Mouse (Mus musculus): ENCODE data around the gene Zfp985. TPM values are rescaled to one million over a fixed set of nuclear protein-coding genes. Genes with fewer than 3 reads are reported as not detected.
"Not testable (repeated sequence)": the region's sequence is repeated elsewhere in the genome, so short reads cannot be mapped to it uniquely, and the experiment has no call there.

Gene Zfp985
- total RNA-seq, 2 experiments from 2014 or later: 0.20 to 0.33 TPM

DNA sequence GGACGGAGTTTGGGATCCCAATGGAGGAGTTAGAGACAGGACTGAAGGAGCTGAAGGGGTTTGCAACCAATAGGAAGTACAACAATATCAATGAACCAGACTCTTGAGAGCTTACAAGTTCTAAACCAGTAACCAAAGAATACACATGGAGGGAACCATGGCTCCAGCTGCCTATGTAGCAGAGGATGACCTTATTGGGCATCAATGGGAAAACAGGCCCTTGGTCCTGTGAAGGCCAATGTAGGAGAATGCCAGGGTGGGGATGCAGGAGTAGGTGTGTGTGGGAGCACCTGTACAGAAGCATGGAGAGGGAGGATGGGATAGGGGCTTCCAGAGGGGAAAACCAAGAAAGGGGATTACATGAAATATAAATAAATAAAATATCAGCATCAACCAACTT is 48.8 kb downstream of the Zfp985 start:
- no peak for DNase-seq
- intact Hi-C loops (cut with DNase I): no loop called here

DNA sequence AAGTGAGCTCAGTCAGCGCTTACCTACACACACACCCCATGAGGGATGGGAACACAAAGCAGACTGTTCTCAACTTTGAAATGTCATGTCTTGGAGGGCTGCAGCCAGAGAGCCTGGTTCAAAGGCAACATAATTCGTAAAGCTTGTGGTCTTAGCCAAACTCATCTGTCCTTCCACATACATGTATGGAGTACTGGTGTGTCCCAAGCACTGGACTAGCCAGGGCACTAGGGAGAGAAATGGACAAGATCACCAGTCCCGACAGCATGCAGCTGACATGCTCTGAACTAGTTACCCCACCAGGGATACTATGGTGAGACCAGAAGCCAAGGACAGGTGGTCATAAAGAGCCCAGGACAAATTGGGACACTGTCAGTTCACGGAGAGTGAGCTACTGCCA is 50.7 kb downstream of the Zfp985 start:
- DNase-seq: no peak
- intact Hi-C loops (cut with DNase I): no loop called here

DNA sequence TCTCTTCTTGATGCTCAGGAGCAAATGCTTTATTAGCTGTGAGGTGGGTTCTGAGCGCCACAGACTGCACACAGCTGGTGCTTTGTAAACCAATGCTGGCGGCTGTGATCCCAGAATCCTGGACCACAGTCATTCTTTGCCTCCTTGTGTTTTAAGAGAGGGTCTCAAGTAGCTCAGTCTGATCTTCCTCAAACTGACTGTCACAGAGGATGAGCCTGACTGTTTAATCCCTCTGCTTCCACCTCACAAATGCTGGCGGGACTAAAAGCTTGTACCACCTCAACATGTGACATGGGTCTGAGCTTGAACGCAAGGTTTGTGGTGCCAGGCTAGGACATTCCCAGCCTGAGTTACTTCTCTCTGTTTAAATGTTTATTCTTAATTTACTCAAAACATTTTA is 52.4 kb downstream of the Zfp985 start:
- DNase-seq: no peak
- intact Hi-C loops (cut with DNase I): no loop called here

DNA sequence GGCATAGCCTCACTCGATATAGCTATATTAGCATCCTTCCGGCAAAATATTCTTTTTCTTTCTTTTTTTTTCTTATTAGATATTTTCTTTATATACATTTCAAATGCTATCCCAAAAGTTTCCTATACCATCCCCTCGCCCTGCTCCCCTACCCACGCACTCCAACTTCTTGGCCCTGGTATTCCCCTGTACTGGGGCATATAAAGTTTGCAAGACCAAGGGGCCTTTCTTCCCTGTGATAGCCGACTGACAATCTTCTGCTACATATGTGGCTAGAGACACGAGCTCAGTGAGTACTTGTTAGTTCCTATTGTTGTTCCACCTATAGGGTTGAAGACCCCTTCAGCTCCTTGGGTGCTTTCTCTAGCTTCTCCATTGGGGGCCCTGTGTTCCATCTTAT is 53.4 kb downstream of the Zfp985 start:
- intact Hi-C loops (cut with DNase I); DNase-seq: not testable (repeated sequence)

DNA sequence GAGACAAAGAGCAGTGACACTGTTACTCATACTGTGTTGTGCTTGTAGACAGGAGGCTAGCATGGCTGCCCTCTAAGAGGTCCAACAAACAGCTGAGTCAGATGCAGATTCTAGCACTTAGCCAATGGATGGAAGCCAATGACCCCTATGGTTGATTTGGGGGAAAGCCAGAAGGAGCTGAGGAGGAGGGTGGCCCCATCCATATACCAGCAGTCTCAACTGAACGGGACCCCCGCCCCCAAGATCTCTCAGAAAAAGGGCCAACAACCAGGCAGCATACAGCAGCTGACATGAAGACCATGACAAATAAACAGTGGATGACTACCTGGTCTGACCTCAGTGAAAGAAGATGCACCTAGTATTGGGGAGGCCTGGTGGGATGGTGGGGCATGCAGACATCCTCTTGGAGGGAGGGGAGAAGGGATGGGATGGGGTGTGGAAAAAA is 80.8 kb downstream of the Zfp985 start:
- DNase-seq; intact Hi-C loops (cut with DNase I): not testable (repeated sequence)

Other genes with a start within 250 kb of the Zfp985 start
- gene Zfp988, start 247.6 kb upstream of the Zfp985 start, total RNA-seq (2021): not detected
- under 1 TPM; 0.17 to 0.29 TPM for gene Zfp978, start 192.0 kb upstream of the Zfp985 start, total RNA-seq (2021)
- gene Zfp982, start 60.9 kb upstream of the Zfp985 start, total RNA-seq (2021): 1 to 10 TPM; 8.2 to 8.4 TPM
- gene Gm16503, start 13.1 kb upstream of the Zfp985 start, total RNA-seq (2021): under 1 TPM; 0.26 to 0.27 TPM
- gene Zfp979, start 89.2 kb downstream of the Zfp985 start, total RNA-seq (2021): 1 to 10 TPM; 3.2 to 3.3 TPM
- gene Zfp534, start 149.3 kb downstream of the Zfp985 start, total RNA-seq (2021): under 1 TPM in 1 of 2 experiments, not detected in 1; 0.12 TPM

All from heart, postnatal 14 days (tissue).